Mouse (Mus musculus) stomach, embryonic 15.5 days (tissue): ENCODE results near the gene Fam193a. TPM values are rescaled to one million over a fixed set of nuclear protein-coding genes. Genes with fewer than 3 reads are reported as not detected.

Source experiments
- ATAC-seq: fragments of 200-750 bp; cut with Nextera tagmentation; 2 replicates; pipeline ENCODE4 v1.8.0; 2017; ENCODE audit warnings: low read depth, moderate number of reproducible peaks, moderate TSS enrichment; ENCODE audit not compliant: insufficient read depth, low FRiP score
- H3K27ac ChIP-seq: fragments of 300-500 bp; sonication (generic); 2 replicates; pipeline ENCODE4 v1.5.1; 2015; ENCODE audit warnings: mild to moderate bottlenecking, inconsistent platforms
- H3K27me3 ChIP-seq: fragments of 300-500 bp; sonication (generic); replicated peaks from 2 replicates; pipeline ENCODE4 v1.6.1; 2015; ENCODE audit warnings: inconsistent platforms
- H3K36me3 ChIP-seq: fragments of 300-500 bp; sonication (generic); 2 replicates; pipeline ENCODE4 v1.6.1; 2015; ENCODE audit warnings: inconsistent platforms
- H3K4me1 ChIP-seq: fragments of 300-500 bp; sonication (generic); 2 replicates; pipeline ENCODE4 v1.6.1; 2015; ENCODE audit warnings: inconsistent platforms
- H3K4me2 ChIP-seq: fragments of 300-500 bp; sonication (generic); 2 replicates; pipeline ENCODE4 v1.6.1; 2015; ENCODE audit warnings: mild to moderate bottlenecking, inconsistent platforms
- H3K4me3 ChIP-seq: fragments of 300-500 bp; sonication (generic); replicated peaks from 2 replicates; pipeline ENCODE4 v1.5.1; 2015; ENCODE audit warnings: inconsistent platforms
- H3K9ac ChIP-seq: fragments of 300-500 bp; sonication (generic); 2 replicates; pipeline ENCODE4 v1.6.1; 2015; ENCODE audit warnings: inconsistent platforms
- H3K9me3 ChIP-seq: fragments of 300-500 bp; sonication (generic); 2 replicates; pipeline ENCODE4 v1.6.1; 2016; ENCODE audit warnings: inconsistent platforms
- WGBS: fragments of 180-500 bp; shearing (Covaris S2); methylation state at CpG from one replicate; pipeline ENCODE4 v1.1.7; 2015; 5-methylcytosine and 5-hydroxymethylcytosine counted together
- polyA plus RNA-seq: library from polyadenylated mRNA; unstranded; fragments of >200 nt; fragmentation: Nextera tagmentation; extraction: Ambion mirVana; gene quantifications from 2 replicates; pipeline ENCODE4 v1.2.1, GENCODE M21; 2015

Gene Fam193a
- 10.3 and 11.8 TPM in 2 replicates for polyA plus RNA-seq

GRCm38 (mm10) chr5:34369341-34370021 is at the start of gene Fam193a:
Gene Fam193a (plus strand): TSS chr5:34369933.
- under 1% methylated on average over 55 of the region's 64 CpGs for whole genome bisulfite sequencing
- Histone ChIP-seq H3K27ac (peak within 1 kb of the TSS; percentile 74), H3K4me1 (peaks cover 16% of the 10 kb centered on the region), H3K27me3 (no peaks in the 10 kb centered on the region), H3K4me3 (peak within 1 kb of the TSS; percentile 86), H3K9ac (peak within 1 kb of the TSS; percentile 83), H3K4me2 (peak within 1 kb of the TSS; percentile 64), H3K9me3 (no peaks in the 10 kb centered on the region), H3K36me3 (no peaks in the 10 kb centered on the region)
- ATAC-seq, result peak; percentile 100

DNA sequence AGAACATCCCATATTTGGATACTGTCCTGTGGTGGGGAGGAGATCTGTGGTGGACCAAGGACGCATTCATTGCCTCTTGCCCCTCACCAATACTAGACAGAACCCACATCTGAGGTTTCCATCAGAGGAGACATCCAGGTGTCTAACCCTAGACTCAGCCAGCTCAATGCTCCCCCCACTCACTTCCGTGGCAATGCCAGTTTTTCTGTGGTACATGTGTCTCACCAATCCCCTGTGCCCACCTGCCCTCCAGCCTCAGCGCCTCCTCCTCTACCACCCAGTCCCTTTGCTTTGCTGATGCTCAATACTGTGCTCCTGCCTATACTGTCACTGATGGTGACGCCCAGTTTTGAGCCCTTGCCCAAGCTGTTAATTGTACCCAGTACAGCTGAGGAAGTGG is 48.5 kb upstream of the Fam193a start:
- Histone ChIP-seq H3K9me3 (no peaks in the 10 kb centered on the region), H3K36me3 (no peaks in the 10 kb centered on the region), H3K4me2 (no peak overlapping the region), H3K4me3 (no peak overlapping the region), H3K9ac (no peak overlapping the region), H3K27ac (no peak overlapping the region), H3K27me3 (no peaks in the 10 kb centered on the region), H3K4me1 (peaks cover 3% of the 10 kb centered on the region; the same call in 1 of the 2 replicates)
- 79% methylated on average over 4 of the region's 4 CpGs for WGBS
- ATAC-seq, result no peak

GRCm38 (mm10) chr5:34325286-34325685 is 44.4 kb upstream of the Fam193a start:
- no peaks in the 10 kb centered on the region for H3K9me3 ChIP-seq
- ATAC-seq, result no peak
- H3K36me3 ChIP-seq, result no peaks in the 10 kb centered on the region
- no peak overlapping the region for H3K4me3 ChIP-seq
- H3K27ac ChIP-seq, result no peak overlapping the region
- H3K4me2 ChIP-seq, result no peak overlapping the region
- no peaks in the 10 kb centered on the region for H3K27me3 ChIP-seq
- no peak overlapping the region for H3K9ac ChIP-seq
- peaks cover 13% of the 10 kb centered on the region for H3K4me1 ChIP-seq

DNA sequence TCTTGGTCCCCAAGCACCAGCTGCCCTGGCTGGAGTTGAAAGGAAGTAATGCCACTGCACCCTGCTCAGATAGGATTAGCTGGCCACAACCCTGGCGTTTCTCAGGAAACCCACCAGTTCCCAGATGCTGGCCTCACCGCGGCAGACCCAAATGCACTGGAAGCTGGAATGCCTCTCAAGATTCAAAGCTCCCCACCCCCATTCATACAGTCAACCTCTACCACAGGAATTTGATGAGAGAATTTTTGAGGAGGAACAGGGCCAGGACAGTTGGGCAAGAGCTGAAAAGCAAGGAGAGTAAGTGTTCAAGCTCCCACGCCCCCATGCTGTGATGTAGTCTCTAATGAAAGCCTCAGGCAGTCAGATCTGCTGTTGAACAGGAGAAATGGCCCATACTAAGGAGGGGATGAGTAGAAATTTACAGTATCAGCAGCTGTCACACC is 43.5 kb upstream of the Fam193a start:
- no peak overlapping the region for H3K4me3 ChIP-seq
- peak overlapping the region; percentile 71 for H3K4me2 ChIP-seq
- no peak overlapping the region for H3K9ac ChIP-seq
- H3K27ac ChIP-seq, result no peak overlapping the region
- no peaks in the 10 kb centered on the region for H3K9me3 ChIP-seq
- H3K27me3 ChIP-seq, result no peaks in the 10 kb centered on the region
- ATAC-seq, result no peak
- H3K4me1 ChIP-seq, result peaks cover 13% of the 10 kb centered on the region
- 33% methylated on average over 4 of the region's 4 CpGs for WGBS
- H3K36me3 ChIP-seq, result no peaks in the 10 kb centered on the region

GRCm38 (mm10) chr5:34326875-34327576 is 42.7 kb upstream of the Fam193a start:
- no peak overlapping the region for H3K9ac ChIP-seq
- no peaks in the 10 kb centered on the region for H3K36me3 ChIP-seq
- H3K4me1 ChIP-seq, result peaks cover 13% of the 10 kb centered on the region
- no peaks in the 10 kb centered on the region for H3K9me3 ChIP-seq
- peak overlapping the region; percentile 71 for H3K4me2 ChIP-seq
- ATAC-seq, result peak; percentile 39; the same call in 1 of the 2 replicates
- peak overlapping the region; percentile 37 for H3K4me3 ChIP-seq
- H3K27ac ChIP-seq, result no peak overlapping the region
- H3K27me3 ChIP-seq, result no peaks in the 10 kb centered on the region
- WGBS, result 11% methylated on average over 31 of the region's 31 CpGs

DNA sequence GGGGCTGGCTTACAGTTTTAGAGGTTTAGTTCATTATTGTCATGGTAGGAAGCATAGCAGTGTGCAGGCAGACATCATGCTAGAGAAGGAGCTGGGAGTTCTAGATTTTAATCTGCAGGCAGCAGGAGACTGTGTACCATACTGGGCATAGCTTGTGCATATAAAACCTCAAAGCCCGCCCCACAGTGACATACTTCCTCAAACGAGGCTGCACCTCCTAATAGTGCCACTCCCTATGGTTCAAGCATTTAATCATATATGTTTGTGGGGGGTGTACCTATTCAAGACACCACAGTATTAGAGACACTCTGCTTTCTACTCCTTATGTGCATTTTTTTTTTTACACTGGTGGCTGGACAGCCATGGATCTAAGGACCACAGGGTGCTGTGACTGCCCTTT is 39.6 kb upstream of the Fam193a start:
- ATAC-seq, result no peak
- no peaks in the 10 kb centered on the region for H3K9me3 ChIP-seq
- WGBS, result 84% methylated on average over 2 of the region's 2 CpGs
- no peak overlapping the region for H3K4me2 ChIP-seq
- no peak overlapping the region for H3K4me3 ChIP-seq
- H3K27me3 ChIP-seq, result no peaks in the 10 kb centered on the region
- no peaks in the 10 kb centered on the region for H3K36me3 ChIP-seq
- no peak overlapping the region for H3K27ac ChIP-seq
- peaks cover 13% of the 10 kb centered on the region for H3K4me1 ChIP-seq
- no peak overlapping the region for H3K9ac ChIP-seq

DNA sequence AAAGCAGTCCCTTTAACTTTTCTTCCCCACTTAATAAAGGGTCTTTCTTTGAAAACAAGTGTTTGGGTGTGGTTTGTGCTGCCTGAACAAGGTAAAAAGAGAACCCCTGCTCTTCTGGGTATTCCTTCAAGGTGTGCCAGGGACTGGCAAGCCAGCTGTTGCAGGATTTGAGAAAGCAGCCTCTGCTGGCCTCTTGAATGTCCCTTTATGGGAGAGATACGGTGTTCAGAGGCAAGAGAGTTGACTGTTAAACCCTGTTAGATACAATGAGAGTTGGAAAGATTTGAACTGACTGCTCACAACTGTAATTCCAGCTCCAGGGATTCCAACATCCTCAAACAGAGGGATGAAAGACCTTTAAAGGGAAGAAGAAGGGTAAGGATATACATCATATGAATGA is 35.7 kb upstream of the Fam193a start:
- no peak overlapping the region for H3K27ac ChIP-seq
- no peak overlapping the region for H3K4me3 ChIP-seq
- ATAC-seq, result no peak
- H3K9ac ChIP-seq, result no peak overlapping the region
- H3K36me3 ChIP-seq, result no peaks in the 10 kb centered on the region
- no peak overlapping the region for H3K4me2 ChIP-seq
- no peaks in the 10 kb centered on the region for H3K27me3 ChIP-seq
- WGBS, result 83% methylated on average over 1 of the region's 1 CpGs
- peaks cover 7% of the 10 kb centered on the region; the same call in 1 of the 2 replicates for H3K4me1 ChIP-seq
- H3K9me3 ChIP-seq, result no peaks in the 10 kb centered on the region

- peak overlapping the region; percentile 74 for H3K4me2 ChIP-seq
- no peaks in the 10 kb centered on the region for H3K27me3 ChIP-seq
- ATAC-seq, result peak; percentile 68
- no peaks in the 10 kb centered on the region for H3K9me3 ChIP-seq
- H3K27ac ChIP-seq, result peak overlapping the region; percentile 91
- peak overlapping the region; percentile 95 for H3K9ac ChIP-seq
- H3K36me3 ChIP-seq, result no peaks in the 10 kb centered on the region
- H3K4me1 ChIP-seq, result peaks cover 7% of the 10 kb centered on the region; the same call in 1 of the 2 replicates
- WGBS, result under 1% methylated on average over 21 of the region's 21 CpGs
- peak overlapping the region; percentile 81 for H3K4me3 ChIP-seq
Observed at GRCm38 (mm10) chr5:34335539-34336096, 34.1 kb upstream of the Fam193a start.

- no peaks in the 10 kb centered on the region for H3K27me3 ChIP-seq
- ATAC-seq, result peak; percentile 97
Observed at GRCm38 (mm10) chr5:34336097-34336774, 33.5 kb upstream of the Fam193a start, which contains the start of gene Rnf4. Gene Rnf4 (plus strand): TSS chr5:34336289.

DNA sequence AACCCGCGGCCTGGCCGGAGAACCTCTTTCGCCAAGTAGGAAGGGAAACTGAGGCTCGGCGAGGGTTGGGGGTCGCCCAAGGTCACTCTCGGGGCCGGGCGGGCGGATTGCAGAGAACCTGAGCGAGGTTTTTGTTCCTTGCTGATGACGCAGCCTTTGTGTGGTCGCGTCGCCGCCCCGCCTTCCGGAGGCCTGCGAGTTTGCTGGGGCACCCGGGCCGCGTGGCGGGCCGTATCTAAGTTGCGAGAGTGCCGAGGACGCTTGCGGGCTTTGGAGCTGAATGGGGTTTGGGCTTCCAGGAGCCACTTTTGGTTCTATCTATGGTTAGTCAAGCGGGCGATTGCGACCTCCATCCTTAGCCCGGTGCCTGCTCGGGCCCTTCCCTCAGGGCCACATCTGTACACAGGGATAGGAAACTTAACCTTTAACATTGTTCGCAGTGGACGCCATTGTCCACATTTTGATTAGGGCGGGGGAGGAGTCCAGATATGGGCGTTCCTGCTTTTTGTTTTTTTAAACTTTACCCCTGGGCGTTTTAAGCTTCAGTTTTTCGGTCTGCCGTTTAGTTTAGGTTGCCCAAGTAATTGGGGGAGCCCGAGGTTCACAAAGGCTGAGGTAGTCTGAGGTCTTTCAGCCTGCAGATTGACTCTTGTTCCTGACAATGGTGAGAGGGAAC is 32.8 kb upstream of the Fam193a start:
- Histone ChIP-seq H3K4me2 (peak overlapping the region; percentile 61), H3K4me3 (peak overlapping the region; percentile 81), H3K27me3 (no peaks in the 10 kb centered on the region), H3K9me3 (no peaks in the 10 kb centered on the region), H3K4me1 (peaks cover 7% of the 10 kb centered on the region; the same call in 1 of the 2 replicates), H3K36me3 (no peaks in the 10 kb centered on the region), H3K9ac (peak overlapping the region; percentile 87), H3K27ac (peak overlapping the region; percentile 95)
- peak; percentile 55; the same call in 1 of the 2 replicates for ATAC-seq
- under 1% methylated on average over 42 of the region's 42 CpGs for WGBS

More at GRCm38 (mm10) chr5:34336097-34336774, 33.5 kb upstream of the Fam193a start, which contains the start of gene Rnf4:
- Histone ChIP-seq H3K9me3 (no peaks in the 10 kb centered on the region), H3K4me3 (peak within 1 kb of the TSS; percentile 81), H3K4me2 (peak within 1 kb of the TSS; percentile 74), H3K4me1 (peaks cover 7% of the 10 kb centered on the region; the same call in 1 of the 2 replicates), H3K27ac (peak within 1 kb of the TSS; percentile 95), H3K9ac (peak within 1 kb of the TSS; percentile 95), H3K36me3 (no peaks in the 10 kb centered on the region)
- under 1% methylated on average over 66 of the region's 67 CpGs for WGBS

DNA sequence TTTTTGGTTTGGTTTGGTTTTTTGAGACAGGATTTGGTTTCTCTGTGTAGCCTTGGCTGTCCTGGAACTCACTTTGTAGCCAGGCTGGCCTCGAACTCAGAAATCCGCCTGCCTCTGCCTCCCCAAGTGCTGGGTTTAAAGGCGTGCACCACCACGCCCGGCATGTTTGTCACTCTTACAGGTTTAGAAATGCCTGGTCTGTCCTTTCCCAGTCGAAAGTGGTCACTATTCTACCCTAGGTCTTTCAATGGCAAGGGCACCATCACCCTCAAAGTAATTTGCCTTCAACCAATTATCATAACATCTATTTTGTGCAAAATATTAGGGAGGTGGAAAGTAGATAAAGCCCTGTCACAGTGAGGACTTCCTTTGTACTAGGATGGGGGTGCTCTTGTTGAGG is 29.5 kb upstream of the Fam193a start:
- Histone ChIP-seq H3K27ac (no peak overlapping the region), H3K4me3 (no peak overlapping the region), H3K9ac (no peak overlapping the region), H3K4me1 (peaks cover 7% of the 10 kb centered on the region; the same call in 1 of the 2 replicates), H3K36me3 (peaks cover 15% of the 10 kb centered on the region), H3K9me3 (no peaks in the 10 kb centered on the region), H3K27me3 (no peaks in the 10 kb centered on the region), H3K4me2 (no peak overlapping the region)
- ATAC-seq, result no peak
- 95% methylated on average over 6 of the region's 6 CpGs for WGBS
